7 mouse cellular contexts compared by ENCODE assay signal in genomic region chr9:108825820-108826699, GRCm38 (mm10). TPM values are rescaled to one million over a fixed set of nuclear protein-coding genes. Genes with fewer than 3 reads are reported as not detected.
DNase-seq lines count a peak whose midpoint lies in the region; TF ChIP-seq lines count a peak whose summit lies in the region.

Gene Celsr3, plus strand, starts transcription at chr9:108826320.

- no peaks in the 10 kb centered on the region for H3K9me3 ChIP-seq in E14TG2a.4 (ENCODE audit: low read length)

- peaks cover 60% of the 10 kb centered on the region for H3K27me3 ChIP-seq in E14TG2a.4 (ENCODE audit: insufficient read depth, low read length)

- peak; percentile 95 for DNase-seq in MN1 (ENCODE audit: low spot score)
- peak; percentile 95 to 96 for DNase-seq in cerebellum, postnatal 14 days
- DNase-seq in frontal cortex, postnatal 25 days (ENCODE audit: low spot score in 2 of 2), result peak; percentile 77 to 86
- DNase-seq in layer of hippocampus, postnatal 10 days (ENCODE audit: low spot score in 2 of 2), result peak; percentile 88 to 93
- DNase-seq in lung, postnatal 4 days, result peak; percentile 58 to 61
- peak; percentile 89 for DNase-seq in right cerebral cortex, postnatal 36 days (ENCODE audit: low spot score in 2 of 2)

- peak within 1 kb of the TSS; percentile 80 for H3K4me3 ChIP-seq in E14TG2a.4 (replicated peaks; ENCODE audit: low read length)

- TF ChIP-seq CTCF in E14TG2a.4 (conservative IDR thresholded peaks at IDR 0.05; ENCODE audit: low read length), result no peak

- H3K4me1 ChIP-seq in E14TG2a.4 (replicated peaks; ENCODE audit: low read depth, low read length), result peaks cover 42% of the 10 kb centered on the region

- peaks cover 27% of the 10 kb centered on the region for H3K36me3 ChIP-seq in E14TG2a.4 (ENCODE audit: insufficient read depth, low read length)

RNA-seq across cellular contexts. Expression of gene Celsr3, which starts in this region (rescaled TPM):
- total RNA-seq in layer of hippocampus, postnatal 10 days (2021), result 10 to 100 TPM; 64.6 to 78.9 TPM

Comparison
In these comparisons a context has a peak if more than half of its experiments do, and no peak if none do; other contexts are left out.
1. Peak in every context shown above with its lines: DNase-seq and H3K4me3 ChIP-seq.